Mouse (Mus musculus) limb, embryonic 10.5 days (tissue): Measurements from ENCODE around the gene Ndufs1. TPM values are rescaled to one million over a fixed set of nuclear protein-coding genes. Genes with fewer than 3 reads are reported as not detected.
"Not testable (repeated sequence)": the region's sequence is repeated elsewhere in the genome, so short reads cannot be mapped to it uniquely, and the experiment has no call there.

Experiments
- DNase-seq: peaks from one replicate; pipeline ENCODE4 v3.0.0-alpha.2; 2017; ENCODE audit warnings: low spot score
- H3K27ac ChIP-seq: fragments of 300-500 bp; sonication (generic); 2 replicates; pipeline ENCODE4 v1.5.1; 2016; ENCODE audit warnings: mild to moderate bottlenecking
- H3K27me3 ChIP-seq: fragments of 300-500 bp; sonication (generic); 2 replicates; pipeline ENCODE4 v1.6.1; 2016; ENCODE audit warnings: low read depth, mild to moderate bottlenecking; ENCODE audit not compliant: poor library complexity, severe bottlenecking
- H3K36me3 ChIP-seq: fragments of 300-500 bp; sonication (generic); 2 replicates; pipeline ENCODE4 v1.6.1; 2016; ENCODE audit warnings: mild to moderate bottlenecking, moderate library complexity
- H3K4me1 ChIP-seq: fragments of 300-500 bp; sonication (generic); 2 replicates; pipeline ENCODE4 v1.6.1; 2016
- H3K4me3 ChIP-seq: fragments of 300-500 bp; sonication (generic); 2 replicates; pipeline ENCODE4 v1.5.1; 2016; ENCODE audit warnings: mild to moderate bottlenecking, moderate library complexity
- H3K9me3 ChIP-seq: fragments of 300-500 bp; sonication (generic); replicated peaks from 2 replicates; pipeline ENCODE4 v1.6.1; 2016; ENCODE audit warnings: mild to moderate bottlenecking
- WGBS: fragments of 180-500 bp; shearing (Covaris S2); methylation state at CpG from one replicate; pipeline ENCODE4 v1.1.7; 2016; 5-methylcytosine and 5-hydroxymethylcytosine counted together
- polyA plus RNA-seq: library from polyadenylated mRNA; unstranded; fragments of >200 nt; fragmentation: Nextera tagmentation; extraction: Ambion mirVana; gene quantifications from 2 replicates; pipeline ENCODE4 v1.2.1, GENCODE M21; 2016

Ndufs1 gene
- polyA plus RNA-seq, 1 experiment from 2014 or later, result 163 TPM

- H3K27me3 ChIP-seq, result peaks cover 52% of the 10 kb centered on the region; the same call in 1 of the 2 replicates
- peak overlapping the region; percentile 21; the same call in 1 of the 2 replicates for H3K27ac ChIP-seq
- 76% methylated on average over 1 of the region's 1 CpGs for WGBS
- peaks cover 7% of the 10 kb centered on the region; the same call in 1 of the 2 replicates for H3K9me3 ChIP-seq
- H3K4me1 ChIP-seq, result peaks cover 19% of the 10 kb centered on the region
- H3K4me3 ChIP-seq, result no peak overlapping the region
- no peaks in the 10 kb centered on the region for H3K36me3 ChIP-seq
- DNase-seq, result no peak
Observed at GRCm38 (mm10) chr1:63203471-63203870, 26.8 kb upstream of the Ndufs1 start.

GRCm38 (mm10) chr1:63201672-63202071, 25.0 kb upstream of the Ndufs1 start:
- Histone ChIP-seq H3K27ac (no peak overlapping the region), H3K4me3 (no peak overlapping the region), H3K36me3 (no peaks in the 10 kb centered on the region), H3K4me1 (peaks cover 19% of the 10 kb centered on the region), H3K9me3 (peaks cover 7% of the 10 kb centered on the region; the same call in 1 of the 2 replicates), H3K27me3 (peaks cover 41% of the 10 kb centered on the region; the same call in 1 of the 2 replicates)
- WGBS, result 77% methylated on average over 1 of the region's 1 CpGs
- no peak for DNase-seq

- no peak overlapping the region for H3K4me3 ChIP-seq
- DNase-seq, result no peak
- H3K27ac ChIP-seq, result no peak overlapping the region
- H3K27me3 ChIP-seq, result peaks cover 30% of the 10 kb centered on the region; the same call in 1 of the 2 replicates
- H3K9me3 ChIP-seq, result peaks cover 7% of the 10 kb centered on the region; the same call in 1 of the 2 replicates
- no peaks in the 10 kb centered on the region for H3K36me3 ChIP-seq
- peaks cover 19% of the 10 kb centered on the region for H3K4me1 ChIP-seq
- 92% methylated on average over 18 of the region's 18 CpGs for WGBS
Observed at GRCm38 (mm10) chr1:63200322-63200721, 23.7 kb upstream of the Ndufs1 start.

- 94% methylated on average over 6 of the region's 6 CpGs for WGBS
- Histone ChIP-seq H3K4me3 (no peak overlapping the region), H3K36me3 (no peaks in the 10 kb centered on the region), H3K9me3 (peaks cover 7% of the 10 kb centered on the region; the same call in 1 of the 2 replicates), H3K27ac (no peak overlapping the region), H3K27me3 (peaks cover 23% of the 10 kb centered on the region; the same call in 1 of the 2 replicates), H3K4me1 (peaks cover 12% of the 10 kb centered on the region)
- DNase-seq, result no peak
Observed at GRCm38 (mm10) chr1:63199387-63199786, 22.8 kb upstream of the Ndufs1 start.

- no peaks in the 10 kb centered on the region; the same call in 1 of the 2 replicates for H3K27me3 ChIP-seq
- DNase-seq, result no peak
- H3K4me3 ChIP-seq, result no peak overlapping the region
- H3K4me1 ChIP-seq, result no peaks in the 10 kb centered on the region
- H3K36me3 ChIP-seq, result no peaks in the 10 kb centered on the region
- H3K27ac ChIP-seq, result no peak overlapping the region
- 69% methylated on average over 5 of the region's 5 CpGs for WGBS
- H3K9me3 ChIP-seq, result peaks cover 7% of the 10 kb centered on the region; the same call in 1 of the 2 replicates
Observed at GRCm38 (mm10) chr1:63195848-63196512, 19.3 kb upstream of the Ndufs1 start.

- WGBS, result 91% methylated on average over 11 of the region's 11 CpGs
- Histone ChIP-seq H3K4me3 (no peak overlapping the region), H3K9me3 (no peaks in the 10 kb centered on the region), H3K27ac (no peak overlapping the region), H3K36me3 (no peaks in the 10 kb centered on the region), H3K4me1 (no peaks in the 10 kb centered on the region), H3K27me3 (no peaks in the 10 kb centered on the region)
- no peak for DNase-seq
Observed at GRCm38 (mm10) chr1:63192306-63193065, 15.9 kb upstream of the Ndufs1 start.

GRCm38 (mm10) chr1:63190851-63191250, 14.2 kb upstream of the Ndufs1 start:
- no peak overlapping the region for H3K27ac ChIP-seq
- H3K4me1 ChIP-seq, result no peaks in the 10 kb centered on the region
- no peak for DNase-seq
- H3K27me3 ChIP-seq, result no peaks in the 10 kb centered on the region
- no peak overlapping the region for H3K4me3 ChIP-seq
- no peaks in the 10 kb centered on the region for H3K9me3 ChIP-seq
- 91% methylated on average over 8 of the region's 8 CpGs for WGBS
- no peaks in the 10 kb centered on the region for H3K36me3 ChIP-seq

- Histone ChIP-seq H3K4me1 (no peaks in the 10 kb centered on the region), H3K27me3 (no peaks in the 10 kb centered on the region), H3K27ac (no peak overlapping the region), H3K36me3 (peaks cover 2% of the 10 kb centered on the region; the same call in 1 of the 2 replicates), H3K9me3 (no peaks in the 10 kb centered on the region), H3K4me3 (no peak overlapping the region)
- WGBS, result 92% methylated on average over 3 of the region's 3 CpGs
- no peak for DNase-seq
Observed at GRCm38 (mm10) chr1:63188536-63188935, 11.9 kb upstream of the Ndufs1 start.

- DNase-seq, H3K27me3 ChIP-seq, H3K4me3 ChIP-seq, H3K4me1 ChIP-seq, H3K27ac ChIP-seq, H3K9me3 ChIP-seq: not testable (repeated sequence)
- peaks cover 21% of the 10 kb centered on the region for H3K36me3 ChIP-seq
- 94% methylated on average over 6 of the region's 6 CpGs for WGBS
Observed at GRCm38 (mm10) chr1:63185430-63185829, 8.8 kb upstream of the Ndufs1 start.

- Histone ChIP-seq H3K36me3 (peaks cover 47% of the 10 kb centered on the region), H3K9me3 (no peaks in the 10 kb centered on the region), H3K4me1 (peaks cover 9% of the 10 kb centered on the region), H3K4me3 (no peak overlapping the region), H3K27ac (no peak overlapping the region), H3K27me3 (no peaks in the 10 kb centered on the region)
- 70% methylated on average over 10 of the region's 10 CpGs for WGBS
- peak; percentile 56 for DNase-seq
Observed at GRCm38 (mm10) chr1:63182636-63183270, 6.1 kb upstream of the Ndufs1 start.

- DNase-seq, result no peak
- H3K36me3 ChIP-seq, result peaks cover 50% of the 10 kb centered on the region
- 81% methylated on average over 5 of the region's 5 CpGs for whole genome bisulfite sequencing
Observed at GRCm38 (mm10) chr1:63182212-63182611, 5.6 kb upstream of the Ndufs1 start.

GRCm38 (mm10) chr1:63181480-63181879, 4.8 kb upstream of the Ndufs1 start:
- 100% methylated on average over 1 of the region's 1 CpGs for WGBS
- no peak overlapping the region for H3K27ac ChIP-seq
- H3K36me3 ChIP-seq, result peaks cover 50% of the 10 kb centered on the region
- H3K9me3 ChIP-seq, result no peaks in the 10 kb centered on the region
- DNase-seq, result no peak
- no peak overlapping the region for H3K4me3 ChIP-seq
- H3K4me1 ChIP-seq, result peaks cover 12% of the 10 kb centered on the region
- no peaks in the 10 kb centered on the region for H3K27me3 ChIP-seq

More at GRCm38 (mm10) chr1:63182212-63182611, 5.6 kb upstream of the Ndufs1 start:
- Histone ChIP-seq H3K4me3 (no peak overlapping the region), H3K27me3 (no peaks in the 10 kb centered on the region), H3K9me3 (no peaks in the 10 kb centered on the region), H3K4me1 (peaks cover 12% of the 10 kb centered on the region), H3K27ac (no peak overlapping the region)
